Mouse (Mus musculus) forebrain, embryonic 12.5 days (tissue): ENCODE results near the gene Epb41l3. TPM values are rescaled to one million over a fixed set of nuclear protein-coding genes. Genes with fewer than 3 reads are reported as not detected.
"Not testable (repeated sequence)": the region's sequence is repeated elsewhere in the genome, so short reads cannot be mapped to it uniquely, and the experiment has no call there.

ENCODE experiments used
- ATAC-seq: fragments of 200-750 bp; cut with Nextera tagmentation; 2 replicates; pipeline ENCODE4 v1.8.0; 2017; ENCODE audit warnings: moderate TSS enrichment; ENCODE audit not compliant: low FRiP score
- H3K27ac ChIP-seq: fragments of 300-500 bp; sonication (generic); 2 replicates; pipeline ENCODE4 v1.5.1; 2016; ENCODE audit warnings: mild to moderate bottlenecking
- H3K27me3 ChIP-seq: fragments of 300-500 bp; sonication (generic); 2 replicates; pipeline ENCODE4 v1.6.1; 2016; ENCODE audit warnings: mild to moderate bottlenecking
- H3K36me3 ChIP-seq: fragments of 300-500 bp; sonication (generic); replicated peaks from 2 replicates; pipeline ENCODE4 v1.6.1; 2016; ENCODE audit warnings: mild to moderate bottlenecking
- H3K4me1 ChIP-seq: fragments of 300-500 bp; sonication (generic); 2 replicates; pipeline ENCODE4 v1.6.1; 2016
- H3K4me2 ChIP-seq: fragments of 300-500 bp; sonication (generic); 2 replicates; pipeline ENCODE4 v1.6.1; 2016; ENCODE audit warnings: mild to moderate bottlenecking, moderate library complexity
- H3K4me3 ChIP-seq: fragments of 300-500 bp; sonication (generic); replicated peaks from 2 replicates; pipeline ENCODE4 v1.5.1; 2016; ENCODE audit warnings: mild to moderate bottlenecking
- H3K9ac ChIP-seq: fragments of 300-500 bp; sonication (generic); 2 replicates; pipeline ENCODE4 v1.6.1; 2016; ENCODE audit warnings: mild to moderate bottlenecking
- H3K9me3 ChIP-seq: fragments of 300-500 bp; sonication (generic); 2 replicates; pipeline ENCODE4 v1.6.1; 2016
- WGBS: fragments of 180-500 bp; shearing (Covaris S2); methylation state at CpG from one replicate; pipeline ENCODE4 v1.1.7; 2016; 5-methylcytosine and 5-hydroxymethylcytosine counted together
- polyA plus RNA-seq: library from polyadenylated mRNA; unstranded; fragments of >200 nt; fragmentation: Nextera tagmentation; extraction: Ambion mirVana; gene quantifications from 2 replicates; pipeline ENCODE4 v1.2.1, GENCODE M21; 2016

The Epb41l3 gene
- polyA plus RNA-seq, 1 experiment from 2014 or later = 74.7 TPM

DNA sequence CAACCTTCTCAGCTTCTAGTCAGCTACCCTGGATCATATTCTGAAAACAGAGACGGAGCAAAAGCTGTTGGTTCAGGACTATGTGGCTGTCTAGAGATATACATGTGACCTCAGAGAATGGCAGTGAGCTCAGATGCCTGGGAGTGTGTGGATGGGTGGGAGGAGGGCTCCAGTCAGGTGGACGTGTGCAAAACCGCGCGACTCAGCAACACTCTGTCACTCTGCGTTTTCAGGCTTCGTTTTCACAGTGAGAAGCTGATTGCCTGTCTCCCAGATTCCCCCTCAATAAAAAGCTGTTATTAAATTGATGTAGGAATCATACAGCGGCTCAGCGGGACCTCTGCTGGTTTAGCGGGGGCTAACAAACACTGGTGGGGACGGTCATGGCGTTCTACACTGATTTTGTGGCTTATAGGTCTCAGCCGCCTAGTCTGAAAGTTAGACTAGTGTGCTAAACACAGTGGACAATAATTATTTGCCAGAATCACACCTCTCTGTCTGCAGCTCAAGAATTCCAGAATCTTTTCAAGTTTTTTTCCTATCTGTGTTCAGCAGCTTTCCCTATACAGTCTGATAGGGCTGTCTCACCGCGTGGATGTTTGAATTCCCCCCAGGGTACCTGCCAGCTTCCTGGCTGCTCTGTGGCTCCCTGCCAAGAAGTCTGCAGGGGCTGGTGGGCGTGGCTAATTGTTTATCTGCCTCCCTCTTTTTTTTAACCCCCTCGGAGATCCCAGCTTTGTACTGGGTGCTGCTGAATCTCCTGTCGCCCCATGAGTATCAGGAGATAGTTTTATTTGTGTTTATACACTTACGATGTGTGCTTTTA lies 45.3 kb downstream of the Epb41l3 start:
- Histone ChIP-seq H3K4me2 (peak overlapping the region; percentile 51), H3K9me3 (no peaks in the 10 kb centered on the region), H3K4me3 (peak overlapping the region; percentile 20), H3K4me1 (peaks cover 20% of the 10 kb centered on the region), H3K27me3 (peaks cover 7% of the 10 kb centered on the region; the same call in 1 of the 2 replicates), H3K27ac (no peak overlapping the region), H3K9ac (peak overlapping the region; percentile 14; the same call in 1 of the 2 replicates), H3K36me3 (no peaks in the 10 kb centered on the region)
- WGBS = 6% methylated on average over 19 of the region's 19 CpGs
- peak; percentile 77 for ATAC-seq

DNA sequence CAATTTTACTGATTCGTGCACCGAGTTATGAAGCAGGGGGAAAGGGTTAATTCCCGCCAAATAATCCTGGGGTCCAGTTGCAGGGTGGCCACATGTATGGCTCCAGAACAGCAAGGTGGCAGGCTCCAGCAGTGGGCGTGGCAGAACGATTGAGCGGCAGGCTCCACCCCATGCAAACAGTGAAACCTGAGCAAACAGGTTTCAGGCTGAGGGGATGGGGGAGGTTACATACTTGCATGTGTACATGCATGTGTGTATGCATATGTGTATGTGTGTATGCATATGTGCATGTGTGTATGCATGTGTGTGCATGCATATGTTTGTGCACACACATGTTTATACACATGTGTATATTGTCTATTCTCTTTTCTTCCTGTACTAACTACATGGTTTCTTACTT lies 46.9 kb downstream of the Epb41l3 start:
- not testable (repeated sequence) for H3K27me3 ChIP-seq, H3K9me3 ChIP-seq, H3K36me3 ChIP-seq, H3K9ac ChIP-seq, H3K27ac ChIP-seq
- H3K4me1 ChIP-seq = peaks cover 20% of the 10 kb centered on the region
- peak overlapping the region; percentile 45 for H3K4me2 ChIP-seq
- peak; percentile 52; the same call in 1 of the 2 replicates for ATAC-seq
- 10% methylated on average over 6 of the region's 6 CpGs for WGBS
- peak overlapping the region; percentile 13; the same call in 1 of the 2 replicates for H3K4me3 ChIP-seq

DNA sequence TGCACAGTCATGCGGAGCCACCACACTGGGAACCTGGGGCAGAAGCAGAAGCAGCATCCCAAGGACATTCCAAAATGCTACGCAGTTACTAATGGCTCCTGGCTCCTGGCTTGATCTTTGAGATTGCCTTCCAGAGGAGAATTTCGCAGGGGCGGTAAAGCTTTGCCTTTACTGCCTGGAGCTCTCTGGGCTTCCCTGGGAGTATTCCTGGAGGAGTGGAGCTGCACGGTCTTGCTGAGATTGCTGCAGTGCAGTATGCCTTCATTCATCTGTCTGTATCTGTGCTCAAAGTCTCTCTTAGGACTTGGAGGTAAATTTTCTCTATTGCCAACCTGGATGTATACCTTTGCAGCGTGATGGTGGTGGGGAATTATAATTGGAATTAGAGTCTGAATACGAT lies 52.0 kb downstream of the Epb41l3 start:
- no peak overlapping the region for H3K4me3 ChIP-seq
- H3K27ac ChIP-seq = no peak overlapping the region
- no peak for ATAC-seq
- peaks cover 2% of the 10 kb centered on the region; the same call in 1 of the 2 replicates for H3K27me3 ChIP-seq
- no peaks in the 10 kb centered on the region for H3K9me3 ChIP-seq
- WGBS = 82% methylated on average over 7 of the region's 7 CpGs
- no peak overlapping the region for H3K9ac ChIP-seq
- peaks cover 16% of the 10 kb centered on the region for H3K4me1 ChIP-seq
- H3K36me3 ChIP-seq = no peaks in the 10 kb centered on the region
- no peak overlapping the region for H3K4me2 ChIP-seq

DNA sequence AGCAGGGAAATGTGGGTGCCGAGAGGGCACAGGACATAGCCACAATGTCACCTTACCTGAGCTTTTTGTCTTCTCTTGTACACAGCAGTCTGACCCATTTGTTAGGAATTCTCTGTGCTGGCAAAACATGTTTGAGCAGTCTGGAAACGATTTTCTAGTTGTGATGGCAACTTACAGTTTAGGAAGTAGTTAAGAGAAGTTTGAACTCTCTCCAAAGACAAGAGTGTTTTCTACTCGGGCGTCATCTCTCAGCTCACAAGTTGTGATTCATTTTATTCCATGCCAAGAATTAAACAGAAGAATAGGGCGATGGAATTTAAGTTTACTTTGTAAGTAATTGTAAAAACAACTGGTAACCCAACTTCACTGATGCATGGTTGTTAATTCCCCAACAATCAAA lies 52.5 kb downstream of the Epb41l3 start:
- no peak overlapping the region for H3K4me3 ChIP-seq
- H3K27ac ChIP-seq = no peak overlapping the region
- no peak overlapping the region for H3K9ac ChIP-seq
- H3K36me3 ChIP-seq = no peaks in the 10 kb centered on the region
- peaks cover 15% of the 10 kb centered on the region for H3K4me1 ChIP-seq
- no peak overlapping the region for H3K4me2 ChIP-seq
- 77% methylated on average over 5 of the region's 5 CpGs for WGBS
- H3K27me3 ChIP-seq = no peaks in the 10 kb centered on the region
- H3K9me3 ChIP-seq = no peaks in the 10 kb centered on the region
- ATAC-seq = no peak

DNA sequence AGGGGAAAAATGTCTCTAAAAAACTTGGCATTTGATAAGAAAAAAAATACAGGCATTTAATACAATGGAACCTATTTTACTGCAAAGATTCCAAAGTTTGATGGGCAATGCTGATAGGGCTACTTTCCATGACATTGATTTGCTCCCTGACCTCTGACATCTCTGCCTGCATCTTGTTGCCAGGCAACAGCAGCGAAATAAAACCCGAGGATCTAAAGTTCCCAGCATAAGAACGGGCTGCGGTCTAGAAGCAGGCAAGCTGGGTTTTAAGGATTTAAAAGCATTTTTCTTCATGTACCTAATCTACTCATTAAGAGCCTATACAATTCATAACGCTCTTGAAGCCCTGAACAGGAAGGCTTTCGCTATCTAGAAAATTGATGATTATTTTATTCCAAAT lies 54.0 kb downstream of the Epb41l3 start:
- ATAC-seq = no peak
- no peak overlapping the region for H3K27ac ChIP-seq
- no peak overlapping the region for H3K9ac ChIP-seq
- peaks cover 15% of the 10 kb centered on the region for H3K4me1 ChIP-seq
- no peaks in the 10 kb centered on the region for H3K9me3 ChIP-seq
- H3K27me3 ChIP-seq = no peaks in the 10 kb centered on the region
- WGBS = 29% methylated on average over 6 of the region's 6 CpGs
- no peaks in the 10 kb centered on the region for H3K36me3 ChIP-seq
- H3K4me2 ChIP-seq = no peak overlapping the region
- no peak overlapping the region for H3K4me3 ChIP-seq

DNA sequence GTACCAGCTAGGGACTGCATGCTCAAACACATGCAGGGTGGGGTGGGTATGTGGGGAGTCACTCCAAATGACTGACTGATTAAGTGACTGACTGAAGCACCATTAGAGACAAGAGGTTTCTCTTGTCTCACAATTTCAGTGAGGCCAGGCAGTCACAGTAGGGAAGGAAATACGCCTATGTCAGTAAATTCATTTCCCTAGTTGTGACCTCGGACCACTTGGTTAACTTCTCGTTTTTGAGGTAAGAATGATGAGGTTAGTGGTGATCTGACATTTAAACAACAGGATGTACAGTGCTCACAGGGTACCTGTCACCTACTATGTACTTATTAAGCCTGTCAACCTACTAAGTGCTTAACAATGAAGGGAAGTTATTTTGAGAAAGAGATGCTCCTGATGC lies 67.5 kb downstream of the Epb41l3 start:
- Histone ChIP-seq H3K9me3 (no peaks in the 10 kb centered on the region), H3K4me3 (no peak overlapping the region), H3K9ac (no peak overlapping the region), H3K27me3 (no peaks in the 10 kb centered on the region), H3K4me2 (no peak overlapping the region), H3K36me3 (no peaks in the 10 kb centered on the region), H3K4me1 (no peaks in the 10 kb centered on the region), H3K27ac (no peak overlapping the region)
- no peak for ATAC-seq
- 76% methylated on average over 3 of the region's 3 CpGs for WGBS

DNA sequence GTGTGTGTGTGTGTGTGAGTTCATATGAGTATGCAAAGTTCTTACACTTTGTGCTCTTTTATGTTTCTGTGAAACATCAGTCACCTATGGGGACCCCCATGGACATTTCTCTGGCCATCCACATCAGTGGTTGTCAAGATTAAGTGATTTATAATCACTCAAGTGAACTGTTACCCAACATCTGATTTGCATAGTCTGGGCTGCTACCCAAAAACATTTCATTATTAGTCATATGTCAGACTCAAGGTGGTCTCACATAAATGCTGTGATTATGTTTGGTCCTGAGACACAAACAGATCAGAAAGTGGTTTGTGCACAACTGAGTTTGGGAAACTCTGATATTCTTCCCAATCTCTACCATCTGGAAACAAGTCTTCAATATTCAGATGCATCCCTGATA lies 75.3 kb downstream of the Epb41l3 start:
- no peak overlapping the region for H3K27ac ChIP-seq
- H3K36me3 ChIP-seq = no peaks in the 10 kb centered on the region
- no peak overlapping the region for H3K9ac ChIP-seq
- no peaks in the 10 kb centered on the region for H3K27me3 ChIP-seq
- no peak for ATAC-seq
- H3K9me3 ChIP-seq = no peaks in the 10 kb centered on the region
- no peak overlapping the region for H3K4me2 ChIP-seq
- 0 out of 2 replicates have a peak, but pooled peaks cover 2% of the 10 kb centered on the region for H3K4me1 ChIP-seq
- H3K4me3 ChIP-seq = no peak overlapping the region

DNA sequence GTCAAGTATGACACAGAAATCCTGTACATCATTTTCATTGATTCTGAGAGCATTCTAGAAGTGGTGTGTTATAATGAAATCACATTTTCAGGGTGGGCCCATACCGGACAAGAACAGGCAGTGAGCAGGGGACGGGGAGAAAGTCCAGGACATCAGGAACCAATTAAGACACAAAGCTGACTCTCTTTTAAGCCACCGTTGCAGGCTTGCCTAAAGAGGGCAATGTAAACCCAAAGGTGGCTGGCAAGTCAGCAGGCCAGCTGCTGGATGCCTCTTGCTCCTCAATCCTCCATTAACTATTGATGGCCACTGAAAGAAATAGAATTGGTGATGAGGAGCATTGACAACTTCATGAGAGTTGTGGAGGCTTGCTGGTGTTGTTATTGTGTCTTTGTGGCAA lies 75.8 kb downstream of the Epb41l3 start:
- Histone ChIP-seq H3K27me3 (no peaks in the 10 kb centered on the region), H3K9me3 (no peaks in the 10 kb centered on the region), H3K9ac (no peak overlapping the region), H3K4me1 (peaks cover 4% of the 10 kb centered on the region; the same call in 1 of the 2 replicates), H3K4me3 (no peak overlapping the region), H3K4me2 (no peak overlapping the region), H3K27ac (no peak overlapping the region), H3K36me3 (no peaks in the 10 kb centered on the region)
- no peak for ATAC-seq
- 19% methylated on average over 3 of the region's 3 CpGs for WGBS

DNA sequence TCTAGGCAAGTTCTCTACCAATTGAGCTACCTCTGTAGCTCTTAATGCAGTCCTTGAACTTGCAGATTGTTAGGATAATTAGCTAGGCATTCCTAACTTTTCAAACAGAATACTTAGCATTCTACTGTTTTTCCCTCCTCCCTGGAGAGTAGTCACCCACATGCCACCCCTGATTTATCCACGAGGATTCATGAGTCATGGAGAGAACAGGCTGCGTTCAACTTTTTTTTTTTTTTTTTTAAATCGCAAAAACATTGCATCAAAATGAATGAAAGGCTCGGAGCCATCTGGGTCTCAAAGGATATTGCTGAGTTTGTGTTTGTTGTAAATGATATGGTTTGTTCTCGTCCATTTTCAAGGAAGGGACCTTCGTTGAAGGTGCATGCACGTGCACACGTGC lies 79.6 kb downstream of the Epb41l3 start:
- no peak overlapping the region for H3K4me2 ChIP-seq
- H3K9me3 ChIP-seq = no peaks in the 10 kb centered on the region
- no peak overlapping the region for H3K27ac ChIP-seq
- H3K9ac ChIP-seq = no peak overlapping the region
- no peaks in the 10 kb centered on the region for H3K36me3 ChIP-seq
- H3K27me3 ChIP-seq = no peaks in the 10 kb centered on the region
- no peak overlapping the region for H3K4me3 ChIP-seq
- no peak for ATAC-seq
- peaks cover 12% of the 10 kb centered on the region for H3K4me1 ChIP-seq
- 87% methylated on average over 8 of the region's 8 CpGs for WGBS

DNA sequence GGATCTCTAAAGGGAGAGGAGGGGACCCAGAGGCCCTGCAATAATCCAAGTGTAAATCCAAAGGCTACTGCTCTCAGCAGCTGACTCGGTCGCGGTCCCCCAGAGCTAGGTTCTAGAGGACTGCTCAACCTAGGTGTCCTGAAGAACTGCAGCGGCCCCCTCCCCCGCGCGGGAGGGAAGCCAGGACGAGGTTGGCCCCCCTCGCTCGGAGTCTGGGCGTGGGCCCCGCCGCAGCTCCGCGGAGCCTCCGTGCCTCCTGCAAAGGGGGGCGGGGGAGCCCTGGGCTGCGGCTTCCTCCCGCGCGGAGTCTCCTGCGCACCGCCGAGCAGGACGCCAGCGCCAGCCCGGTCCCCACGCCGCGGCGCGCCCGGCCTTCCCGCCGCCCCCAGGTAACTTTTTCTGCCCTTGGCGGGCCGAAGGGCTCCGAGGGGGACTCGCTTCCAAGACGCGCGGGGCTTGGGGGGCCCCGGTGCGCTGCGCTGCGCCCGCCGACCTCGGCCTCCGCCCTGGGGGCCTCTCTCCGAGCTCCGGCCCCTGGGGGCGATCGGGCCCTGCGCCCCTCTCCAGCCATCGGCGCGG lies 81.1 kb downstream of the Epb41l3 start:
- Histone ChIP-seq H3K4me1 (peaks cover 12% of the 10 kb centered on the region), H3K4me2 (peak overlapping the region; percentile 82), H3K27ac (peak overlapping the region; percentile 61; the same call in 1 of the 2 replicates), H3K4me3 (peak overlapping the region; percentile 71), H3K27me3 (no peaks in the 10 kb centered on the region), H3K9me3 (no peaks in the 10 kb centered on the region), H3K36me3 (no peaks in the 10 kb centered on the region), H3K9ac (peak overlapping the region; percentile 84)
- peak; percentile 88 for ATAC-seq
- 0% methylated on average over 48 of the region's 58 CpGs for WGBS

DNA sequence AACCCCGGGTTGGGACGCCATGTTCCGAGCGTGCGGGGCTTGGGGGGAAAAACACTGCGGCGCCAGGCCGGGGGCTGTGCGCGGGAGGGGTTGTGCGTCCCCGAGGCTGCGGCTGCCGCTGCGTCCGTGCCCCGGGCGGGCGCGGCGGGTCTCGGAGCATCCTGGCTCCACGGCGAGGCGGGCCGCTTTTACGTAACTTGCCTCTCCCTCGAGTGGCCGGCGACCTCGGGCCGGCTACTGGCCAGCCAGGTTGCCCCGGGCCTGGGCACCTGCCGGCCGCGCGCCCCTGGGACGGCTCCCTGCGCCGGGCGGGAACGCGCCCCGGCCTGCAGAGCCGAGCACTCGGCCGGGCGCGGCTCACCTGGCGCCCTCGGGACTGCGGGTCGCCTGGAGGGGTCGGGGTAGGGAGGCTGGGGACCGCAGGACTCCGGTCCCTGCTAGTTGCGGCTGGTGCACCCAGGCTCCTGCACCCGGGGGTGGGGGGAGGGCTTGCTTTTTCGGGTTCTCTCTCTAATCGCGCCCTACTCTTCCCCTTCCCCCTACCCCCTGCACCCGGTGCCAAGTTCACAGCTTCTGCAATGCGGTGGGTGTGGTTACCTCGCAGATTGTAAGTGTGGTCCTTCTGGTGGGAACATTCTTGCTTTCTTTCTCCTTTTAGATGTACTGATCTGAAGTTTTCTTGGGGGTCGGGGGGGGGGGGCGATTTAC lies 81.8 kb downstream of the Epb41l3 start:
- peak; percentile 74 for ATAC-seq
- Histone ChIP-seq H3K27me3 (no peaks in the 10 kb centered on the region), H3K4me3 (peak overlapping the region; percentile 71), H3K4me2 (peak overlapping the region; percentile 82), H3K36me3 (no peaks in the 10 kb centered on the region), H3K9me3 (no peaks in the 10 kb centered on the region), H3K27ac (peak overlapping the region; percentile 61; the same call in 1 of the 2 replicates), H3K9ac (peak overlapping the region; percentile 84), H3K4me1 (peaks cover 10% of the 10 kb centered on the region)
- WGBS = under 1% methylated on average over 54 of the region's 66 CpGs

DNA sequence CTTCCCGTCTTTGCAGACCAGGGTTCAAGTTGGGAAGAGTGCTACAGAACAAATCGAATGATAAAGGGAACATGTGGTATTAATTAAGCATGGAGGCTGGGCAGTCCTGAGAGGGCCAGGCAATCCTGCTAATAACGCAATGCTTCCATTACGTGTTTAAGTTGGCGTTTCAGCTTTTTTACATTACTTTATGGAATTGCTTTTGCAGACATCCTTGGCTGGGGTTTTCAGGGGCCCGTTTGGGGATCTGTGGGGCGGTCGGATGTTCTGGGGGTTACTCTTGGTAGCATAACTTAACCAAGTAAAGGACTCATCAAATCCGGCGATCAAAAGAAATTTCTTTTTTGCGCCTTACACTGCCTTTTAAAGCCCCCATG lies 82.3 kb downstream of the Epb41l3 start:
- Histone ChIP-seq H3K4me1 (peaks cover 10% of the 10 kb centered on the region), H3K4me2 (peak overlapping the region; percentile 82), H3K27ac (no peak overlapping the region), H3K4me3 (peak overlapping the region; percentile 71), H3K9me3 (no peaks in the 10 kb centered on the region), H3K27me3 (no peaks in the 10 kb centered on the region), H3K9ac (peak overlapping the region; percentile 84; the same call in 1 of the 2 replicates), H3K36me3 (no peaks in the 10 kb centered on the region)
- ATAC-seq = peak; percentile 12; the same call in 1 of the 2 replicates
- 7% methylated on average over 11 of the region's 11 CpGs for WGBS
